Mouse (Mus musculus): ENCODE measurements around the gene Fam114a1. TPM values are rescaled to one million over a fixed set of nuclear protein-coding genes. Genes with fewer than 3 reads are reported as not detected.

Gene Fam114a1
- polyA plus RNA-seq, 2 experiments = 7.1 to 8.5 TPM

DNA sequence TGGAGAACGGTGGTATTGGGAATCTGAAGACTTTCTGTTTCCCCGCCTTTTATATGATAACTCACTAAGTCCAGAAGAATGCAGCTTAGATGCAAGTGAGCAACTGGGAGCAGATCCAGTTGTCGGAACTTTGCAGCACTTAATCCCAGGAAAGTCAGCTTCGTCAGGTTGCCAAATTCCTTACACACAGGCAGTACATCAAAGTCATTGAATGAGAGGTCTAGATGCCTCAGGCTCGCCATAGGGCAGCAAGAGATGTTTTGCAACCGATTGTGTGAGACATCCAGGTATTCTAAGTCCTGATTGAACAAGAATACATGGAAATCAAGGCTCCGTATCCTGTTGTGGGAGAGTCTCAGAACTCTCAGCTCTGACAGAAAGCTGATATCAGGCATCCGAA, 14.9 kb upstream of the Fam114a1 start:
- Histone ChIP-seq H3K27me3 (ENCODE audit: control insufficient read depth, insufficient read depth, low read length) (no peaks in the 10 kb centered on the region), H3K27ac (no peak overlapping the region), H3K36me3 (replicated peaks; ENCODE audit: control insufficient read depth, insufficient read depth, low read depth) (no peaks in the 10 kb centered on the region), H3K4me3 (ENCODE audit: insufficient read depth in 1 of 2, low read depth in 2 of 2, low read length in 2 of 2) (no peak overlapping the region), H3K4me2 (ENCODE audit: low read depth) (no peak overlapping the region), H3K9me3 (ENCODE audit: control insufficient read depth, low read length) (no peaks in the 10 kb centered on the region), H3K9ac (replicated peaks) (no peak overlapping the region), H3K4me1 (replicated peaks; ENCODE audit: control insufficient read depth in 2 of 2, insufficient read depth in 2 of 2, low read length in 1 of 2) (no peaks in the 10 kb centered on the region)
- ATAC-seq (ENCODE audit: insufficient read depth) = no peak
- WGBS (ENCODE audit: insufficient replicate concordance) = 57% methylated on average over 8 of the region's 8 CpGs
- no peak for DNase-seq (ENCODE audit: low read depth in 3 of 3, low spot score in 3 of 3)
- no peak for TF ChIP-seq CTCF (IDR thresholded peaks at IDR 0.05; ENCODE audit: low read depth)
- no peak for TF ChIP-seq EP300 (IDR thresholded peaks at IDR 0.05; ENCODE audit: low read depth)

DNA sequence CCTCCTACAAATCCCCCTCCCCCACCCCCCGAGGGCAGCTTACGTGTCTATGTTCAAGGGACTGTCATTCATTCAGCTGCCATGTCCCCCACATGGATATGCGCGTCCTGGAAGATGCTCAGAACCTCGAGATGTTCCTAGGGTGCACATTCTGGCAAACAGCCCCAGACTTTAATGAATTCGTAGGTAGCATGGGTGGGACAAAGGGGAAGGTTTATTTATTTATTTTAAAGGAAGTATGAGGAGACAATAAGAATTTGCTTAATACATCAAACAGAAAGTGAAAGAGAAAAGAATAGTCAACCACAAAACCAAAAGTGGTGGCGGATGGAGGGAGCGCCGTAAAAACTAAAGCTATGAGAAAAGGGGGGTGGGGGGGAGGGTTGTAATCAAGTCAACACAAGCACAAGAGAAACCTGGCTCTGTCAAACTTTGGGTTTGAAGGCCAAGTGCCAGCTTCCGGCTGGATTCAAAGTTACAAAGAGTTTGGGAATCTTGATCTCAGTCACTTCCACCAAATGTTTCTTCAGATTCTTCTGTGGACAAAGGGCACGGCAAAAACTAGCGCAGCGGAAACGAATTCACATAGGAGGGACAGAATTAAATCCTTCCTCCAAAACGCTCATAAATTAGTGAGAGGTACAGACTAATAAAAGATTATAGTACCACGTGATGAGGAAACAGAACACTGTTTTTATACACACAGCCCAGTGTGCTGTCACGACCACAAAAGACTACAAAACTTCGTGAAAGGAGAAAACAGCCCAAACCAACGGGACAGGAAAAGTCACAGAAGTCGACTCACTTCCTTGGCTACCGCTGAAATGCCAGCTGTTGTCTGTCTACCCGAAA, 10.7 kb upstream of the Fam114a1 start:
- peaks cover 0 to 6% of the 10 kb centered on the region in 2 experiments; a peak in 2 of 4 replicates for H3K4me1 ChIP-seq (replicated peaks; ENCODE audit: control insufficient read depth in 2 of 2, insufficient read depth in 2 of 2, low read length in 1 of 2)
- 48% methylated on average over 22 of the region's 22 CpGs for WGBS (ENCODE audit: insufficient replicate concordance)
- H3K27ac ChIP-seq = no peak overlapping the region
- H3K27me3 ChIP-seq (ENCODE audit: control insufficient read depth, insufficient read depth, low read length) = no peaks in the 10 kb centered on the region
- no peaks in the 10 kb centered on the region for H3K9me3 ChIP-seq (ENCODE audit: control insufficient read depth, low read length)
- H3K4me2 ChIP-seq (ENCODE audit: low read depth) = peak overlapping the region; percentile 19
- H3K36me3 ChIP-seq (replicated peaks; ENCODE audit: control insufficient read depth, insufficient read depth, low read depth) = no peaks in the 10 kb centered on the region
- H3K4me3 ChIP-seq (ENCODE audit: insufficient read depth in 1 of 2, low read depth in 2 of 2, low read length in 2 of 2) = no peak overlapping the region
- no peak overlapping the region for H3K9ac ChIP-seq (replicated peaks)
- ATAC-seq (ENCODE audit: insufficient read depth) = no peak
- TF ChIP-seq EP300 (IDR thresholded peaks at IDR 0.05; ENCODE audit: low read depth) (no peak), CTCF (IDR thresholded peaks at IDR 0.05; ENCODE audit: low read depth) (no peak)
- DNase-seq (ENCODE audit: low read depth in 3 of 3, low spot score in 3 of 3) = no peak

DNA sequence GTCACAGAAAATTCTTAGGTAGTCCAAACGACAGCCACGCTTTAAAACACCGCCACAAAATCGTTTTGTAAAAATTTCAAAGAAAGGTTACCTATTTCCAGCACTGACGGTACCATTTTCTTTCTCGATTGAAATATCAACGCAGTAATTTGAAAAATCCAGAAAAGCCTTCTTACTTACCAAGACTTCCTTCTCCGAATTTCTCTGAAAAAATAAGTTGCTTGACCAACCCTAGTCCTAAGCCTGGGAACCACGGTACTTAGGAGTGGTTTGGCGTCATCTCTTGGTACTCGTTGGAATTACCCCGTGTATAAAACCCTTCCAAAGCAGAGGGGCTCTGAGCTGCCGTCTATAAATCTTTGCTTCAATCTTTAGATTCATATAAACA, 10.0 kb upstream of the Fam114a1 start, which contains the start of gene Tlr6:
Tlr6 (minus strand) TSS at position 255 of the 388 bp plus-strand sequence.
- H3K4me3 ChIP-seq (ENCODE audit: insufficient read depth in 1 of 2, low read depth in 2 of 2, low read length in 2 of 2) = no peak within 1 kb of the TSS
- no peaks in the 10 kb centered on the region for H3K27me3 ChIP-seq (ENCODE audit: control insufficient read depth, insufficient read depth, low read length)
- H3K9ac ChIP-seq (replicated peaks) = no peak within 1 kb of the TSS
- WGBS (ENCODE audit: insufficient replicate concordance) = 51% methylated on average over 13 of the region's 13 CpGs
- H3K36me3 ChIP-seq (replicated peaks; ENCODE audit: control insufficient read depth, insufficient read depth, low read depth) = no peaks in the 10 kb centered on the region
- peaks cover 0 to 6% of the 10 kb centered on the region in 2 experiments; a peak in 2 of 4 replicates for H3K4me1 ChIP-seq (replicated peaks; ENCODE audit: control insufficient read depth in 2 of 2, insufficient read depth in 2 of 2, low read length in 1 of 2)
- ATAC-seq (ENCODE audit: insufficient read depth) (no peak), DNase-seq (ENCODE audit: low read depth in 3 of 3, low spot score in 3 of 3) (no peak)
- no peak for TF ChIP-seq CTCF (IDR thresholded peaks at IDR 0.05; ENCODE audit: low read depth)
- peak within 1 kb of the TSS; percentile 19 for H3K4me2 ChIP-seq (ENCODE audit: low read depth)
- no peaks in the 10 kb centered on the region for H3K9me3 ChIP-seq (ENCODE audit: control insufficient read depth, low read length)
- H3K27ac ChIP-seq = no peak within 1 kb of the TSS

DNA sequence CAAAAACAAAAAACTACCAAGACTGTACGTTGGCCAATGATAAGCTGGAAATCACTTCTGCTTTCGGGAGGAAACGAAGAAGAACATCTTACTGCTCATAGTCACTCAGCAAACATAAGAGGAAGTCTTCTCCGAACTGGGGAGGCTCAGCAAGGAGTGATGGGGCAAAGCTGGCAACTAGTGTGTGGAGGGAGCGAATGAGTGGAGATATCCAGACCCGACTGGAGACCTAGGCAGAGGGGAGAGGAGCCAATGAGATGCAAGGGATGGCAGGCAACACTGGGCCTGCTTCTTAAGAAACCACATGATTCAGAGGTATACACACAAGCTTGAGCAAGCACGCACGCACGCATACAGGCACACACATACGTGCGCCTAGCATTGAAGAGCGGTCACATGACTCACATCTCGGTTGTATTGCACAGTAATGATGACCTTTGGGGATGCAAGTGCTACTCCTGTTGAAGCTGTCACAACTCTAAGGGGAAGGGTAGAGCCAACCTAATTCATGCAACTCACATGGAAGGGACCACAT, 8.9 kb upstream of the Fam114a1 start:
- Histone ChIP-seq H3K4me1 (replicated peaks; ENCODE audit: control insufficient read depth in 2 of 2, insufficient read depth in 2 of 2, low read length in 1 of 2) (peaks cover 0 to 6% of the 10 kb centered on the region in 2 experiments; a peak in 2 of 4 replicates), H3K27me3 (ENCODE audit: control insufficient read depth, insufficient read depth, low read length) (no peaks in the 10 kb centered on the region), H3K27ac (no peak overlapping the region), H3K9ac (replicated peaks) (no peak overlapping the region), H3K9me3 (ENCODE audit: control insufficient read depth, low read length) (no peaks in the 10 kb centered on the region), H3K4me3 (ENCODE audit: insufficient read depth in 1 of 2, low read depth in 2 of 2, low read length in 2 of 2) (no peak overlapping the region), H3K36me3 (replicated peaks; ENCODE audit: control insufficient read depth, insufficient read depth, low read depth) (no peaks in the 10 kb centered on the region), H3K4me2 (ENCODE audit: low read depth) (no peak overlapping the region)
- TF ChIP-seq CTCF (IDR thresholded peaks at IDR 0.05; ENCODE audit: low read depth) = no peak
- TF ChIP-seq EP300 (IDR thresholded peaks at IDR 0.05; ENCODE audit: low read depth) = no peak
- ATAC-seq (ENCODE audit: insufficient read depth) (peak; percentile 31; the same call in 1 of the 2 replicates), DNase-seq (ENCODE audit: low read depth in 3 of 3, low spot score in 3 of 3) (peak in 1 of 3 experiments; percentile 20)
- WGBS (ENCODE audit: insufficient replicate concordance) = 45% methylated on average over 13 of the region's 13 CpGs

DNA sequence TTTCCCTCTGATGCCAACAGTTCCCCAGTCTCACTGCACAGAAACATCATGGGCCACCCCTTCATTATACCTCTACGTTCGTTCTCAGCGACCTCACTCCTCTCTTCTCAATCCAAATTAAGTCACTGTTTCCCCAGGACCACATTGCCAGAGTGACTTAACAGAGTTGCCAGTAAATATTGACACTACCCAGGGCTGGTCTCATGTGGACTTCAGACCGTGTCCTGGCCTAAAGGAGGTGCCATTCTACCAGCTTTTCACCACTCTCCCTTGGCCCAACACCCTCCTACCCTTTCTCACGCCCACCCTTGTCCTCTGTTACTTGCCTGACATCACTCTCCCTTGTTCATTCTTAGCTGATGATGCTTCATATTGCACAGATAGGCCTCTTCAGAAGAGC, 6.6 kb upstream of the Fam114a1 start:
- Histone ChIP-seq H3K36me3 (replicated peaks; ENCODE audit: control insufficient read depth, insufficient read depth, low read depth) (no peaks in the 10 kb centered on the region), H3K9ac (replicated peaks) (no peak overlapping the region), H3K9me3 (ENCODE audit: control insufficient read depth, low read length) (no peaks in the 10 kb centered on the region), H3K27me3 (ENCODE audit: control insufficient read depth, insufficient read depth, low read length) (no peaks in the 10 kb centered on the region), H3K4me1 (replicated peaks; ENCODE audit: control insufficient read depth in 2 of 2, insufficient read depth in 2 of 2, low read length in 1 of 2) (peaks cover 0 to 6% of the 10 kb centered on the region in 2 experiments; a peak in 2 of 4 replicates), H3K4me2 (ENCODE audit: low read depth) (no peak overlapping the region), H3K27ac (no peak overlapping the region), H3K4me3 (ENCODE audit: insufficient read depth in 1 of 2, low read depth in 2 of 2, low read length in 2 of 2) (no peak overlapping the region)
- DNase-seq (ENCODE audit: low read depth in 3 of 3, low spot score in 3 of 3) (no peak), ATAC-seq (ENCODE audit: insufficient read depth) (no peak)
- no peak for TF ChIP-seq CTCF (IDR thresholded peaks at IDR 0.05; ENCODE audit: low read depth)
- TF ChIP-seq EP300 (IDR thresholded peaks at IDR 0.05; ENCODE audit: low read depth) = no peak
- WGBS (ENCODE audit: insufficient replicate concordance) = 52% methylated on average over 5 of the region's 5 CpGs

Measured in liver, embryonic 14.5 days (tissue).